Mouse (Mus musculus): ENCODE results near the gene Cd63. TPM values are rescaled to one million over a fixed set of nuclear protein-coding genes. Genes with fewer than 3 reads are reported as not detected.

The Cd63 gene
- polyA plus RNA-seq, 1 experiment from 2014 or later: 296 TPM

- H3K4me2 ChIP-seq: no peak overlapping the region
- no peaks in the 10 kb centered on the region for H3K27me3 ChIP-seq (ENCODE audit: control insufficient read depth, insufficient read depth, low read length)
- no peaks in the 10 kb centered on the region for H3K9me3 ChIP-seq (replicated peaks; ENCODE audit: control insufficient read depth, low read length)
- H3K4me1 ChIP-seq (ENCODE audit: control insufficient read depth, insufficient read depth, low read length): peaks cover 13% of the 10 kb centered on the region
- H3K4me3 ChIP-seq (ENCODE audit: low read depth, low read length): no peak overlapping the region
- H3K36me3 ChIP-seq (ENCODE audit: control insufficient read depth, insufficient read depth, low read length): peaks cover 3% of the 10 kb centered on the region; the same call in 1 of the 2 replicates
- no peak for ATAC-seq (replicated peaks; ENCODE audit: insufficient number of reproducible peaks, low FRiP score, low TSS enrichment)
- no peak overlapping the region for H3K9ac ChIP-seq (ENCODE audit: low read depth, low read length)
- H3K27ac ChIP-seq (ENCODE audit: low read depth, low read length): no peak overlapping the region
- 82% methylated on average over 7 of the region's 7 CpGs for WGBS (ENCODE audit: insufficient replicate concordance)
These were observed 19.2 kb downstream of the Cd63 start for GRCm38 (mm10) chr10:128919966-128920365.

GRCm38 (mm10) chr10:128920736-128921161 lies 20.0 kb downstream of the Cd63 start:
- Histone ChIP-seq H3K27ac (ENCODE audit: low read depth, low read length) (no peak overlapping the region), H3K36me3 (ENCODE audit: control insufficient read depth, insufficient read depth, low read length) (peaks cover 3% of the 10 kb centered on the region; the same call in 1 of the 2 replicates), H3K4me3 (ENCODE audit: low read depth, low read length) (no peak overlapping the region), H3K4me1 (ENCODE audit: control insufficient read depth, insufficient read depth, low read length) (peaks cover 13% of the 10 kb centered on the region), H3K4me2 (no peak overlapping the region), H3K9ac (ENCODE audit: low read depth, low read length) (no peak overlapping the region), H3K9me3 (replicated peaks; ENCODE audit: control insufficient read depth, low read length) (no peaks in the 10 kb centered on the region), H3K27me3 (ENCODE audit: control insufficient read depth, insufficient read depth, low read length) (no peaks in the 10 kb centered on the region)
- 49% methylated on average over 3 of the region's 3 CpGs for WGBS (ENCODE audit: insufficient replicate concordance)
- no peak for ATAC-seq (replicated peaks; ENCODE audit: insufficient number of reproducible peaks, low FRiP score, low TSS enrichment)

GRCm38 (mm10) chr10:128921251-128921650 lies 20.5 kb downstream of the Cd63 start:
- Histone ChIP-seq H3K27me3 (ENCODE audit: control insufficient read depth, insufficient read depth, low read length) (no peaks in the 10 kb centered on the region), H3K9me3 (replicated peaks; ENCODE audit: control insufficient read depth, low read length) (no peaks in the 10 kb centered on the region), H3K36me3 (ENCODE audit: control insufficient read depth, insufficient read depth, low read length) (peaks cover 3% of the 10 kb centered on the region; the same call in 1 of the 2 replicates), H3K9ac (ENCODE audit: low read depth, low read length) (no peak overlapping the region), H3K4me3 (ENCODE audit: low read depth, low read length) (no peak overlapping the region), H3K4me2 (no peak overlapping the region), H3K27ac (ENCODE audit: low read depth, low read length) (peak overlapping the region; percentile 35; the same call in 1 of the 2 replicates), H3K4me1 (ENCODE audit: control insufficient read depth, insufficient read depth, low read length) (peaks cover 13% of the 10 kb centered on the region)
- ATAC-seq (replicated peaks; ENCODE audit: insufficient number of reproducible peaks, low FRiP score, low TSS enrichment): no peak
- WGBS (ENCODE audit: insufficient replicate concordance): 41% methylated on average over 1 of the region's 1 CpGs

- Histone ChIP-seq H3K27me3 (ENCODE audit: control insufficient read depth, insufficient read depth, low read length) (no peaks in the 10 kb centered on the region), H3K4me1 (ENCODE audit: control insufficient read depth, insufficient read depth, low read length) (peaks cover 13% of the 10 kb centered on the region), H3K4me2 (peak overlapping the region; percentile 90), H3K4me3 (ENCODE audit: low read depth, low read length) (peak overlapping the region; percentile 90), H3K9ac (ENCODE audit: low read depth, low read length) (peak overlapping the region; percentile 90), H3K27ac (ENCODE audit: low read depth, low read length) (no peak overlapping the region), H3K9me3 (replicated peaks; ENCODE audit: control insufficient read depth, low read length) (no peaks in the 10 kb centered on the region), H3K36me3 (ENCODE audit: control insufficient read depth, insufficient read depth, low read length) (peaks cover 3% of the 10 kb centered on the region; the same call in 1 of the 2 replicates)
- 69% methylated on average over 16 of the region's 16 CpGs for WGBS (ENCODE audit: insufficient replicate concordance)
- ATAC-seq (replicated peaks; ENCODE audit: insufficient number of reproducible peaks, low FRiP score, low TSS enrichment): no peak; the same call in 1 of the 2 replicates
These were observed 21.4 kb downstream of the Cd63 start for GRCm38 (mm10) chr10:128921883-128922821.

- 28% methylated on average over 1 of the region's 1 CpGs for whole genome bisulfite sequencing (ENCODE audit: insufficient replicate concordance)
- Histone ChIP-seq H3K27me3 (ENCODE audit: control insufficient read depth, insufficient read depth, low read length) (no peaks in the 10 kb centered on the region), H3K4me2 (peak within 1 kb of the TSS; percentile 90), H3K27ac (ENCODE audit: low read depth, low read length) (peak within 1 kb of the TSS; percentile 88), H3K9ac (ENCODE audit: low read depth, low read length) (peak within 1 kb of the TSS; percentile 90), H3K4me3 (ENCODE audit: low read depth, low read length) (peak within 1 kb of the TSS; percentile 90), H3K9me3 (replicated peaks; ENCODE audit: control insufficient read depth, low read length) (no peaks in the 10 kb centered on the region), H3K4me1 (ENCODE audit: control insufficient read depth, insufficient read depth, low read length) (peaks cover 13% of the 10 kb centered on the region), H3K36me3 (ENCODE audit: control insufficient read depth, insufficient read depth, low read length) (peaks cover under 1% of the 10 kb centered on the region; the same call in 1 of the 2 replicates)
- ATAC-seq (replicated peaks; ENCODE audit: insufficient number of reproducible peaks, low FRiP score, low TSS enrichment): no peak
These were observed 21.9 kb downstream of the Cd63 start, which contains the start of gene Rdh5 for GRCm38 (mm10) chr10:128922822-128923012. TSS of gene Rdh5 (minus strand) at chr10:128922888.

GRCm38 (mm10) chr10:128923013-128923691 lies 22.4 kb downstream of the Cd63 start:
- Histone ChIP-seq H3K27ac (ENCODE audit: low read depth, low read length) (peak overlapping the region; percentile 88), H3K9ac (ENCODE audit: low read depth, low read length) (peak overlapping the region; percentile 90), H3K36me3 (ENCODE audit: control insufficient read depth, insufficient read depth, low read length) (no peaks in the 10 kb centered on the region; the same call in 1 of the 2 replicates), H3K9me3 (replicated peaks; ENCODE audit: control insufficient read depth, low read length) (no peaks in the 10 kb centered on the region), H3K4me2 (peak overlapping the region; percentile 90), H3K4me3 (ENCODE audit: low read depth, low read length) (peak overlapping the region; percentile 90), H3K4me1 (ENCODE audit: control insufficient read depth, insufficient read depth, low read length) (peaks cover 13% of the 10 kb centered on the region), H3K27me3 (ENCODE audit: control insufficient read depth, insufficient read depth, low read length) (no peaks in the 10 kb centered on the region)
- peak; percentile 87 for ATAC-seq (replicated peaks; ENCODE audit: insufficient number of reproducible peaks, low FRiP score, low TSS enrichment)
- WGBS (ENCODE audit: insufficient replicate concordance): under 1% methylated on average over 41 of the region's 42 CpGs

GRCm38 (mm10) chr10:128923935-128924334 lies 23.1 kb downstream of the Cd63 start, which contains the start of gene Bloc1s1:
TSS of gene Bloc1s1 (minus strand) at chr10:128924035.
- no peaks in the 10 kb centered on the region for H3K9me3 ChIP-seq (replicated peaks; ENCODE audit: control insufficient read depth, low read length)
- WGBS (ENCODE audit: insufficient replicate concordance): 59% methylated on average over 9 of the region's 9 CpGs
- peak within 1 kb of the TSS; percentile 90 for H3K4me2 ChIP-seq
- ATAC-seq (replicated peaks; ENCODE audit: insufficient number of reproducible peaks, low FRiP score, low TSS enrichment): no peak
- peak within 1 kb of the TSS; percentile 88 for H3K27ac ChIP-seq (ENCODE audit: low read depth, low read length)
- H3K4me3 ChIP-seq (ENCODE audit: low read depth, low read length): peak within 1 kb of the TSS; percentile 90
- H3K27me3 ChIP-seq (ENCODE audit: control insufficient read depth, insufficient read depth, low read length): no peaks in the 10 kb centered on the region
- peak within 1 kb of the TSS; percentile 90 for H3K9ac ChIP-seq (ENCODE audit: low read depth, low read length)
- H3K4me1 ChIP-seq (ENCODE audit: control insufficient read depth, insufficient read depth, low read length): peaks cover 13% of the 10 kb centered on the region
- no peaks in the 10 kb centered on the region for H3K36me3 ChIP-seq (ENCODE audit: control insufficient read depth, insufficient read depth, low read length)

GRCm38 (mm10) chr10:128928356-128928755 lies 27.6 kb downstream of the Cd63 start:
- no peaks in the 10 kb centered on the region for H3K9me3 ChIP-seq (replicated peaks; ENCODE audit: control insufficient read depth, low read length)

More at GRCm38 (mm10) chr10:128928356-128928755, 27.6 kb downstream of the Cd63 start:
- H3K27ac ChIP-seq (ENCODE audit: low read depth, low read length): no peak overlapping the region
- H3K4me1 ChIP-seq (ENCODE audit: control insufficient read depth, insufficient read depth, low read length): peaks cover 7% of the 10 kb centered on the region; the same call in 1 of the 2 replicates
- WGBS (ENCODE audit: insufficient replicate concordance): 21% methylated on average over 4 of the region's 4 CpGs
- ATAC-seq (replicated peaks; ENCODE audit: insufficient number of reproducible peaks, low FRiP score, low TSS enrichment): no peak
- H3K4me2 ChIP-seq: no peak overlapping the region
- no peak overlapping the region for H3K4me3 ChIP-seq (ENCODE audit: low read depth, low read length)
- no peak overlapping the region for H3K9ac ChIP-seq (ENCODE audit: low read depth, low read length)
- H3K36me3 ChIP-seq (ENCODE audit: control insufficient read depth, insufficient read depth, low read length): no peaks in the 10 kb centered on the region
- H3K27me3 ChIP-seq (ENCODE audit: control insufficient read depth, insufficient read depth, low read length): peaks cover 15% of the 10 kb centered on the region
